Mouse (Mus musculus): ENCODE measurements around the gene Tjp2.
"Not testable (repeated sequence)": the region's sequence is repeated elsewhere in the genome, so short reads cannot be mapped to it uniquely, and the experiment has no call there.

The Tjp2 gene

DNA sequence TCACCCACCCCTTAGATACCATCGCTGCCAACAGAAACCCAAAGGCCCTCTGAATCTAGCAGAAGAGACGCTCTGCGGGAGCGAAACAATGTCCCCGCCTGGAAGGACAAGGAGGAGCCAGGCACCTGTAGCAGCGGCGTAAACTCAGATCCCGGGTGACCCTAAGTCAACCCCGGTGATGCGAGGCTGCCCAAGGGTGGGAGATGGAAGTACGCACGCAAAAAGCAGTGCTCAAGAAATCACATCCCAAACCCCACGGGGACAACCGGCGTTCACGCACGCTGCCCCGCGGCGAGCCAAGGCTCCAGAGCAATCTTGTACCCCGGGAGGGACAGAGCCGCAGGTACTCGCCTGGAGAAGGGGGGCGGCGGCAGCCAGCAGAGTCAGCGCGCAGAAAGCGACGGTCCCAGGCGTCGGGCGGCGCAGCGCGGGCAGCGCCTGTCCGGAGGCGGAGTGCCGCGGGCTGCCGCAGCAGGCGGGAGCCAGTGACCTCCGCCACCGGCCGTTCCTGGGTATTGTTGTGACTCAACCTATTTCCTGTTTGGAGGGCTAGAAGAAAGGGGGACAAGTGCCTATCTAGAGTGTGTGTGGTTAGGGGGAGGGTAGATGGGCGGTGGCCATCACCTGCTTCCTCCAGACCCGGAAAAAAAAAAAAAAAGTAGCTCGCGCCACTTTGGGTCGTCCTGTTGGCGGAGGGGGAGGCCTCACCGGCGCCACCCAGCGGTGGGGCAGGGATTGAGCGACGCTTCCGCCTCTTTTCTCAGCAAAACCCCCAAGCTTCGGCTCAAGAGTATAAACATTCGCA lies at the start of gene Tjp2:
Gene Tjp2, minus strand, starts transcription at position 531 of the 805 bp plus-strand sequence.
- peak; percentile 74 for DNase-seq

DNA sequence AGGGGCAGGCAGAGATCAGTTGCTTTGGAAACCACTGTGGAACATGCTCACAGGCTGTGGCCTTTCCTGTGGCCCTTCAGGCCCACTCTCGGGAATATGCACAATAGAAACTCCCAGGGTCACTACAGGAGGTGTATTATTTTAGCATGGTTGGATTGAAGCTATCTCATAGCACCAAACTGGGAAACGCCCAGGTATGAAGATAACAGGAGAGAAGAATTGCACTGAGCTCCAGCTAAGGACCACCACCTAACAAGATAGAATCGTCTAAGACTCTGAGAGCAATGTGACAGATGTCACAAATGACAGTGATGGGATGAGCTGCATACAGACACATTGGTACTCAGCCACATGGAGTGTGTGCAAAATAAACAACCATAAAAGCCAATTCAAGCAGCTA lies 49.5 kb upstream of the Tjp2 start:
- DNase-seq: no peak

DNA sequence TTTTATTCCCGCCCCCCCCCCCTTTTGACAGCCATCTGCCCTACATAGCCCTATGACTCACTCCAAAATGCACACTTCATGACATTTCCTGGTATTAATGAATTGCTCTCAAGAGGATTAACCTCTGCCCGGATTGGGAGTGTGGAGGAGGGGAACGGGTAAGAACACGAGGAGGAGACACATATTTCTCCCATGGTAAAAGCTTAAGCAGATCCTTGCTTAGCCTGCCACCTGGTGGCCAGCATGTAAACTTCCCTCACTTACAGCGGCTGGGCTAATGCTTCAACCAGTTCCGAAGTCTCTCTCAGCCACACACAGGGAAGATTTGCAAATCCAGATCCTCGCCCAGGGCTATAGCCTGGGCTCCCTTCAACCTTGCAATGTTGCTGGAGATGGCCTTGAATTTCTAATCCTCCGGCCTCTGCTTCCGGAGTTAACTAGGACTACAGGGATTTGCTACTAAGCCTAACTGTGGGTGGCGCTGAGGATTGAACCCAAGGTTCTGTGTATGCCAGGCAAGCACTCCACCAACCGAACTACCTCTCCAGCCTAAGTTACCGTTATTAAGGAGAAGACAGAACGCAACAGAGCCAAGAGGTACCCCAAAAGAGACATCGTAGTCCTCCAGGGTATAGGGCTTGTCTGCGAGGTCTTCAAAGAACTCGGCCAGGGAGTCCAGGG lies 47.1 kb upstream of the Tjp2 start:
- peak; percentile 95 for DNase-seq

DNA sequence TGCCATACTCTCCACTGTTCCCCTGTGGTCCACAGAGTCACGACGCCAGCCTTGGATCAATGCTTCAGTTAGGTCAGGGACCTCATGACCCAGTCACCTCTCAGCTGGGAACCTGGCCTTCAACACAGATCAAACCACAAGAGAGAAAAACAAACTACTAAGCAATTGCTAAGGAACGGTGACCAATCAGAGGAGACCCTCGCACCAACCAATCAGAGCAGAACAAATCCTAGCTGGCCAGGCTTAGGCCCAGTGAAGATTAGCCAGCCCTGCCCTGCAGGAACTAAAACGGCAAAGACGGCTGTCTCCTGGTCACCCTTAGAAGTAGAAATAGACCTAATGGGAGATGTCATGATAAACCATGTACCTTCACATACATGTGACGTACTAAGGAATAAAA lies 46.5 kb upstream of the Tjp2 start:
- peak; percentile 74 for DNase-seq

DNA sequence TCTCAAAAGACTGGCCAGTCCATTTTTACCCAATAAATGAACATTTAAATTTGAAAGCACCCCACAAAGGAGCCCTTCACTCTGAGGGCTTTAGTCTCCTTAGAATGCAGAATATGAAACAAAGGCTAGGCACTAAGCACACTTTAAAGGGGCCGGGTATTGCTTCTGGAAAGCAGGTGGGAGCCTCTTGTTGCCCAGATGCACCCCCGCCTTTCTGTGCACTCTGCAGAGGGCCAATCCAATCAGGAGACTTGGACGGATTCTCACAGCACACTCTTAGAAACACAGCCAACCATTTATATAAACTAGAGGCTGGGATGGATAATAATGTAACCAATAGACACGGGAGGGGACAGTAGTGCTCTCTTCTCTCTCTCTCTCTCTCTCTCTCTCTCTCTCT lies 43.7 kb upstream of the Tjp2 start:
- no peak for DNase-seq

DNA sequence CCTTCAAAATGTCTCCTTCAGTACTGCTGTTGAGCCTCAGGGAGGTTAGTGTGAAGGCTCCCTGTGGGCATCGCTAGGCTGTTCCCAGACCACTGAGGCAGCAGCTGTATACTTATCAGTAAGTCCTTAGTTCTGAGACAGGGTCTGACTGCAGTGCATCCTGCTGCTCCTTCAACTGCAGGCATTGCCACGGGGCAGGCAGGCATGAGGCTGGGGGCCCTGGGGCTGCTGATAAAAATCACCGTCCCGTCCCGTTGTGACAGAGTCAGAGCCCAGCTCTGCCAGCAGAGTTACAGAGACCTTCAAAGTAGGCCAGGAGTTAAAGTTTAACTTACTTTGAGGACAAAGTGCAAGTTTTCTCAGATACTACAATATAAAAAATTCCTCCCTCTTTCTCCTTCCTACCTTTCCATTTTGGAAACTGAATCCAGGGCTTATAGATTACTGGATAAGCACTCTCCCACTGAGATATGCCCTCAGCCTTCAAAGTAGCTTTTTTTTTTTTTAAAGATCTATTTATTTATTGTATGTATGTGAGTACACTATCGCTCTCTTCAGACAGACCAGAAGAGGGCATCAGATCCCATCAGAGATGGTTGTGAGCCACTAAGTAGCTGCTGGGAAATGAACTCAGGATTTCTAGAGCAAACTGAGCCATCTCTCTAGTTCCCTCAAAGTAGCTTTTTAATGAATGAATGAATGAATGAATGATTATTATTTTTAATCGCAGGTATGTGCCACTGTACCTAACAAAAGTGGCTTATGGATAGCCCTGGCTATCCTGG lies 41.4 kb upstream of the Tjp2 start:
- DNase-seq: no peak

DNA sequence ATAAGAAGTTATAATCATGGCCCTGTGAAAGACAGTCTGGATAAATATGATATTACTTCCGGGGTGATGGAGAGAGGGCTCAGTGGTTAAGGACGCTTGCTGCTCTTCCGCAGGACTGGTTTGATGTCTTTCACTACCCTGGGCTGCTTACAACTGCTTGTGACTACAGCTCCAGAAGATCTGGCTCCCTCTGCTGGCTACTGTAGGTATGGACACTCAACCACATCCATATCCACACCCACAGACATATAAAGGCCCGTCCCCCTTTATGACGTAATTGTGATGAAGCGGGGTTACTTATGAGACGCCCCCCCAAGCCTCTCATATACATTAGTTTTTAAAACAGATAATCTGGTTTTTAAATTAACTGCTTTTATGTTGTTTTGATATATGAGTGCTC lies 40.2 kb upstream of the Tjp2 start:
- DNase-seq: peak; percentile 91

DNA sequence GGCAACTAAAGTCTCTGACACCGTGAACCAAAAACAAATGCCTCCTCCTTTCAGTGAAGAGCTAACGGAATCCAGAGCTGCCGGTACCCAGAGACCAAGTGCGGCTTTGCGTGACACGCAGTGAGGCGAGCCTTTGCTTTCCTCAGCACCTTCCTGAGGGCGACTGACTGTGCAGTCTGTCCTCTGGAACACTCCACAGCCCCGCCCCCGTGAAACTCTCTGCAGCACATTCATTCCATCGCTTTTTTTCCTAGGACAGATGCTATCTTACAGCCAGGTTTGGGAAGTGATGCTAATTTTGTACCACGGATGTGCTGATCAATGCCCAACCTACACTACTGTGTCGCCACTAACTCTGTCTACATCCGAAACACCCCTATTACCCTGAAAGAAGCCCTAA lies 37.9 kb upstream of the Tjp2 start:
- no peak for DNase-seq

DNA sequence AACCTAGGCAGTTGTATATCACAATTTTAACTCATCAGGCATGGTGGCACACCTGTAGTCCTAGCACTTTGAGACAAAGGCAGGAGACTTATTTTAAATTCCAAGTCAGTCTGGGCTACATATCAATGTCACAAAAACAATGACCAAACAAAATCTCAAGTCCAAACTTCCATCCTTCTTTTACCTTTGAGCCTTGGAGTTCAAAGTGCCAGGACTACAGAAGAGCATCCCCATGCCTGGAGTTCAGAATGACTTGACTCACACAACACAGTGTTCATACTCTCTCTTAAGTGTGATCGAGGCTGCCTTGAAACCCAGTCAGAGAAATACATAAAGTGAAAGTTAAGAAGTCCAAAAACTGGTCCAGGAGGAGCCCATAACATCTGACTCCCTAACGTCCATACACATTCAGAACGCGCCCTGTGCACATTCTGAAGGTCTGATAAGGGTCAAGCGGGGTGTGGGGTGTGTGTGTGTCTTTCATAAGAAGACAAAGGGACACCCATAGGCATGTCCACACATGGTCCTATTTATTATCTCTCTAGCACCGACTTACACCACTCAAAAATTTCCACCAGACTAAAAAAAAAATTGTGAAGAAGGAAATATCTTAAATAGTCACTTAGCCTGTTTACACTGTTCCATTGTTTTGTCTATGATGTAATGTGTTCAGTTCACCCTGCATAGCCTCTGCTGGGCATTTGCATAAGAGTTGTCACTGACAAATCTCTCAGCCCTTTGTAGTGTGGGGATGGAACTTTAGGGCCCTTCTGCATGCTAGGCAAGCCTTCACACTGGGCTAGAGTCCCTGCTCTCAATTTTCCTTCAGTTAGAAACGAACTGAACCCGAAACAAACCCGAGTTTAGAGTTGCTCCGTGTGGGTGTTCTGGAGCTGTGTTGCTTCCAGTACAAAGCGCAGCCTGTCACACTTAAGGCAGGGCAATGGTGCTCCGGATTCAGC lies 34.8 kb upstream of the Tjp2 start:
- no peak for DNase-seq

DNA sequence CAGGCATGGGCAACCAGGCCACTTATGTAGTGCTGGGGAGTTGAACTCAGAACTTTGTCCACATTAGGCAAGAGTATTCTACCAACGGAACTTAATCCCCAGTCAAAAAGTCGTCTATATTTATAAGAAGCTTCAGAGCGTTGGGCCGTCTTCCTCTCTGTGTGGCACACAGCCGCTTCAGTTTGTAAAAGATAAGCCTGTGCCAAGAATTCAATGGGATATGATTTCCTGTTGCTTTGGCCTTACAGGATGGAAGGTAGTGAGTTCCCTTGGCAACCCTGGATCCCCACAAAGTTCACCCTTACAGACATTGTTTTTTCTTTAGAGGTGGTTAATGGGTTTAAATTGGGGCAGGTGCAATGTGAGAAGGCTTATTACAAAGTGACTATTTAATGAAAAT lies 33.5 kb upstream of the Tjp2 start:
- no peak for DNase-seq

DNA sequence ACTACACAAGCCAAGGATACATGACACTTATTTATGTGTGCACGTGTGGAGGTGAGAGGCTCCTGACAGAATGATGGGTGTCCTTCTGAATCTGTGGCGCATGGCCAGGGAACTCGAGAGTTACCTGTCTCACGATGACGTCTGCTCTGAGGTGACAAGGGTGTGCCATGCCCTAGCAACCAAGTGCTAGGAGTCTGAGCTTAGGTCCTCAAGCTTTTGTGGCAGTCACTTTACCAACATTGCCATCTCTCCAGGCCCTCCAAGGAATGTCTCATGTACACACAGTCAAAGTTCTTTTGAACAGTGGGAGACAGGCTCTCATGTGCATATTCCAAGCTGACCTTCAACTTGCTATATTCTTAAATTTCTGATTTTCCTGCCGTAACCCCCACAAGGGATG lies 33.1 kb upstream of the Tjp2 start:
- DNase-seq: no peak

DNA sequence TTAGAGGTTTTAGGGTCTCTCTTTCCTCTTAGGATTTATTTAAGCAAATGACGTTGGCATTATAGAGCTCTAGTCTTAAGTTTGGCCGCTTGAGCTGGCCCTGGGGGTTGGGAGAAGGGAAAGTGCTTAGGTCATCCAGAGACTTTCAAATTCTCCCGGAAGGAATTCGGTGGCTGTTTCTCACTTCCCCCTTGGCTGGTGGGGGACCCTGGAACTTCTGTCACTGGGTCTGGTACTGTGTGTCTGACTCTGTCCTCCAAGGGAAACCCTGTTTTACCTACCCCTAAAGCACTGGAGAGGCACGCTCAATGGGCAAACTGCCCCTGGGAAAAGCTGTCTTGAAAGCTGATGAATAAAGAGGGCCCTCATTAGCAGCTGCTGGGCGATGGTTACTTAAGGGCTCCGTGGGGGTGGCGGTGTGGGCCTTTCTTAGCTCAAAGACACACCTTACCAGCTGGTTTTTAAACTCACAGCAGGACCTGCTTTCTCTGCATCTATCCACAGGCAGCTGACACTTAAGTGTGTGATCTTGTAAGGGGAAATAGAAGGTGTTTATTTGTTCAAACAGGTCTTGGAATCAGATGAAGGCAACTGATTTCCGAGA lies 28.9 kb upstream of the Tjp2 start:
- no peak for DNase-seq

DNA sequence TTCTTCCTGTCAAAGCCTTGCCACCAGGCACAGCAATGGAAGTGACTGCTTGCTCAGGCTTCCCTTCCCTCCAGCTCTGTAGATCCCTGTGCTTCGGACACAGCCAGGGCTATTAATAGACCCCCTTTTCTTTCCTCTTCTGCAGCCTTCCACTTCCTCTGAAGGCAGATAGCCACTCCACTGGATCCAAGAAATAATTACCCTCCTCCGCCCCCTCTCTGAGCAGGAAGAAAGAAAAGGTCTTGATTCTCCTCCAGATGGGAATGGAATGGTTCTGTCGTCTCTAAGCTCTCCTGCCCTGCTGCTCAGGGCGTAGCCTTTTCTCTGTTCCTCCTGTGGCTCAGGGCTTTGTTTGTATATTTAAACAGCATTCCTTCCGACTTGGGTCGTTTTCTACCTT lies 27.0 kb upstream of the Tjp2 start:
- DNase-seq: no peak

DNA sequence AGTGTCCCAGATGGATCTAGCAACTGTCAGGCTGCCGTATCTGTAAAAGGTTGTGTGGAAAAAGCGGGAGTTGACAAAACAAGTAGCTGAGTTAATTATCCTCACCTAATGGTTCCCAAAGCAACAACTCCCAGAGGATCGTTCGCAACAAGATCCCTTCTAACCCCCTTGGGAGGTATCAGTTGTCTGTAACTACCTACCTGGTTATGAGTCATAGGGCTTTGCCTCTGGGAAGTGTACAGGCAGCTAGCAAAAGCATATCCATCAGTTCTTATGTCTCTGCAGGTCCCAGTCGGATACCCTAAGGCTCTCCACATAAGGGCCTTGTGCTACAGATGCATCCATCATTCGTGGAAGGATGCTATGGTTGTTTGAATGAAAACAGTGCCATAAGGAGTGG lies 18.5 kb upstream of the Tjp2 start:
- no peak for DNase-seq

DNA sequence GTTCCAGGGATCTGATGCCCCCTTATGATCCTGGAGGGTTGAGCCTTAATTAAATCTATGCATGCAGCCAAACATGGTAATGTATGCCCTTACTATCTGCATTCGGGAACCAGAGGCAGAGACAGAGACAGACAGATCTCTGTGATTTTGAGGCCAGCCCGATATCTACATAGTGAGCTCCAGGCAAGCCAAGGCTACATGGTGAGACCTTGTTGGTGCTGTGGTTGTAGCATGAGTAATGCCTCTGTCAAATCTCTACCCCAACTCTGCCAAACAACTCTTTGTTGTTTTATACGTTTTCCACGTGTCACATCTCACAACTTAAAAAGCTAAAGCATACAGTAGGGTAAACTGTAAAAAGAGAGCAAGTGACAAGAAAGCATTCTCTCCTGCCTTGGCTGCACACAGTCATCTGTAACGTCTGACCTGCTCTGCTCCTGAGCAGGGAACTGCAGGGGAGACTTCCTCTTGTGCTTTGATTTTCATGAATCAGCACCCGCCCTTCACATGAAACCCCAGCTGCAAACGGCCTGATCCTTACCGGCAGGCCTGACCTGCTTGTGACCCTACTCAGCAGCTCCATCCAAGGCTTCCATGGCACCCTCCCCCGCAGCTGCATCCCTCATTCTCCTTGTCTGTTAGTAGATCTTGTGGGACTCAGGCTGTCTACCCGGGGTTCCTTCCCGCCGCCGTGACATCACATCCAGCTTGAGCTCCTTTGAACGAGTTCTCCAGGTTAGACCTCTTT lies 17.1 kb upstream of the Tjp2 start:
- peak; percentile 64 for DNase-seq

DNA sequence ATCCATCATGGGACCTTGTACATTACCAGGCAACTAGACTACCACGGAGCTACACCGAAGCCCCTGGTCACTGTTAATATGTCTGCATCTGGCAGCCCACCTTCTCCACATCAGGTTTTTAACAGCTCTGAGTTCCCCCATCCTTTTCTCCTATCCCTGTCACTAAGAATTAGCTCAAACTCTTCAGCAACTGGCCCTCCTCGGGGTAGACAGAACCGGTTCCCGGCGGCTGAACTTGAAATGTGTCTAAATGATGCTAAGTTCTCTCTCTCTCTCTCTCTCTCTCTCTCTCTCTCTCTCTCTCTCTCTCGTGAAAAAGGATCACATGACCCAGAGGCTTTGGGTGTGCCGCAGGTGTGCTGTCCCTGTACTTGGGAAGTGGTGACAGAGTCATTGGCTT lies 16.4 kb upstream of the Tjp2 start:
- peak; percentile 73 for DNase-seq

DNA sequence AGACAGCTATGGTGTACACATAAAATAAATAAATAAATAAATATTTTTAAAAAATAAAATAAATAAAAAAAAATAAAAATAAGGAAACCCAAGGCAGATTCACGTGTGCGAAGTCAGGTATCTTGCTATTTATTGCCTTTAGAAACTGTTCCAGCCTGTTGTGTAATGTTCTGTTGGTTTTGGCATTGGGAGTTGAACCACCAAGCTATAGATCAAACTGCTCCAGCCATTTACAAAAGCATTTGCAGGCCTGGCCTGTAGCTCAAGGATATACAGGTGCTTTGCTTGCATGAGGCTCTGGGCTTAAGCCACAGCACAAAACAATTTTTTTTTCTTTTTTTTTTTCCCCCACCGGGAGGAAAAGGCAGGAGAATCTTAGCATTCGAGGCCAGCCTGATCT lies 13.2 kb upstream of the Tjp2 start:
- no peak for DNase-seq

DNA sequence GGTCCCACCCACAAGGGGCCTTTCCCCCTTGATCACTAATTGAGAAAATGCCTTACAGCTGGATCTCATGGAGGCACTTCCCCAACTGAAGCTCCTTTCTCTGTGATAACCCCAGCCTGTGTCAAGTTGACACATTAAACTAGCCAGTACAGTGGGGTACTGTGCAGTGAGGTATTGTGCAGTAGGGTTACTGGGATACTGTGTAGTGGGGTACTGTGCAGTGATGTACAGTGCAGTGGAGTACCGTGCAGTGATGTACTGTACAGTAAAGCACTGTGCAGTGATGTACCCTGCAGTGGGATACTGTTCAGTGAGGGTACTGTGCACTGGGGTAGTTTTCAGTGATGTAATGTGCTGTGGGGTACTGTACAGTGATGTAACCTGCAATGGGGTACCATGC lies 7.5 kb upstream of the Tjp2 start:
- DNase-seq: not testable (repeated sequence)

DNA sequence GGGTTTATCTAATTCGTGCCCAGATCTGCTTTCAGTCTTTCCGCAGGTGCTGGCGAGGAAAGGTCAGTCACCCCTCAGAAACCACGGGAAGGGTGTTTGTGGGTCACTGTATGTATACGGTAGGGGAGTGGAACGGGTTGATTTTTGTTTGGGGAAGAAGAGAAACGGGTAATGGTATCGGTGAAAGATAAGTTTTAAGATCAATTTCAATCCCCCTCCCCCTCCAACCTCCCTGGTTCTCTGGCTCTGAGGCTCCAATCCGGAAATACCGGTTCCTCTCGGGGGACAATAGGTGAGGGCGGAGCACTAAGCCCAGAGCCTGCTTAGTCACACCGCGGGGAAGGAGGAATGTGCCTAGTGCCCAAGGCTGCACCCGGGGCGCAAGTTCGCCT lies 471 bp upstream of the Tjp2 start:
- DNase-seq: peak; percentile 49

DNA sequence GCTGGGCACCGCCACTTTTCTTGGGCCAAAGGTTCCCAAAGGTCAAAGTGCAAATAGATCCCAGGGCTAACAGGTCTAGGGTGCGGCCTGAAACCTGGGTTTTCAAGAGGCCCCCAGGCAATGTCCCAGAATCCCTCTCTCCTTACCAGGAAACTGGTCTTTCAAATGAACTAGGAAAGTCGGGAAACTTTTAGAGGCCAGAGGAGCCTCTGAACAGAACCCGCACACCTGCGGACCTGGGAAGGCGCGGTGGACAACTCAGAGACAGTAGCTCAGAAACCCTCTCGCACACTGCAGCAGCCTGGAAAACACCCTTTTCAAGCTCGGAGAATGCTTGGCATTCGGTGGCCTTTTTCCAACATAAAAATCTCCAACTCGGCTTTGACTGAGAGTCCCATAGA lies 979 bp downstream of the Tjp2 start:
- no peak for DNase-seq

DNA sequence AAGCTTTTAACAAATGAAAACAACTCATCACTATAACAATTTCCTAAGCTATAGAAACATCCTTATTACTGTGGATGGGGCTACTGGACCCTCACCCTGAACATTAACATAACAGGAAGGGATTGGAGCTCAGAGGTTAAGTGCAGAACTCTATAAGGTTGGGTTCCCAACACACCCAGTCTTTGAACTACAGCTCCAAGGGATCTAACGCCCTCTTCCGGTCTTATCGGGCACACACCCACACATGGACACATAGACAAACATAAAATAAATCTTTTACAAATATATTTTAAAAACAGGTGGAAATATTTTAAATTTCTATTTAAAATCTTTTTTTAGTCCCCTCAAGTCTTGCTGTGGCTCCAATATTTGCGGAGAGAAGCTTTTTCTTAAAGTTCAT lies 3.4 kb downstream of the Tjp2 start:
- DNase-seq: no peak
